Mouse (Mus musculus): ENCODE results near the gene Mpi. TPM values are rescaled to one million over a fixed set of nuclear protein-coding genes. Genes with fewer than 3 reads are reported as not detected.
A peak's percentile ranks its signal among the peaks of the same experiment; 100 is the strongest.

Mpi gene
- total RNA-seq, 1 experiment: 42.3 TPM

DNA sequence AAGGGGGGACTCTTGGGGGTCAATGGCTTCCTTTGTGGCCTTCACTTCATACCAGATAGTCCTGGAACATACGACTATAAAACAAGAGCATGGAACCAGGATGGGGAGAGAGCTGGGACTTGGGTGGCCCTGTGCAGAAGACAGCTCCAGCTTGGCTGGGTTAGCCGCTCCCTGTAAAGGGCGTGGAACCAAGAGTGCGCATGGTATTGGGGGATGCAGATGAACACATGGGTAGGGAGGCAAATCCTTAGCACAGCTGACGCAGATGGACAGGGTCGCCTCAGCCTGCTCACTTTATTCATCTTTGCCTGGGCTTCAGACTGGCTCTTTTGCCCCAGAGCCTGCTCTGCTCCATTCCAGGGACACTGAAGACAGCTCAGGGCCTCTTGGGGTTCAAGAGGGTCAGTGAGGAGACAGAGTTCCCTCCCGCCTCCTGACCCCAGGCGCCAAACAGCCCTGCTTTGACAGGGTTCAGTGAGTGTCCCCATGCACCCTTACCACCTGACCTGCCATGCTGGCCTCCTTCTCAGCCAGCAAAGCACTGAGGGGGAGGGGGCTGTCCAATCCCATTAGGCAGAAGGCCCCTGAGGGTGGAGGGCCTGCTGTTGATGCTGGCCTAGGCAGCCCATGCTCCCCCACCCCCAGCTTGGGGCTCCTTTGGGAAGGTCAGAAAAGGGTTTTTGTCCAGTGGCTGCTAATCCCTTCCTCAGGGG is 46.4 kb upstream of the Mpi start:
- DNase-seq (ENCODE audit: low read depth, low spot score): no peak
- TF ChIP-seq HCFC1 (IDR thresholded peaks at IDR 0.05; ENCODE audit: borderline replicate concordance, insufficient read depth, low read length) (no peak), ZNF384 (IDR thresholded peaks at IDR 0.05; ENCODE audit: low read depth, low read length) (no peak), ZC3H11A (IDR thresholded peaks at IDR 0.05; ENCODE audit: borderline replicate concordance, low read depth, low read length) (no peak), MAFK (IDR thresholded peaks at IDR 0.05; ENCODE audit: insufficient read depth, low read depth, low read length) (no peak), CHD2 (IDR thresholded peaks at IDR 0.05; ENCODE audit: low read depth, low read length) (no peak)
- H3K9ac ChIP-seq (ENCODE audit: insufficient read depth, low read depth, low read length, poor library complexity, severe bottlenecking): no peak overlapping the region
- no peaks in the 10 kb centered on the region for H3K9me3 ChIP-seq (ENCODE audit: control insufficient read depth, insufficient read depth, low read depth, low read length)
- H3K27ac ChIP-seq (ENCODE audit: insufficient read depth, low read depth, low read length, poor library complexity, severe bottlenecking): peak overlapping the region; percentile 29; the same call in 1 of the 2 replicates
- peaks cover 12% of the 10 kb centered on the region; the same call in 1 of the 2 replicates for H3K36me3 ChIP-seq (ENCODE audit: control insufficient read depth, insufficient read depth, low read length, poor library complexity, severe bottlenecking)
- peaks cover 7 to 16% of the 10 kb centered on the region in 2 experiments; a peak in 3 of 4 replicates for H3K4me1 ChIP-seq (ENCODE audit: control insufficient read depth in 2 of 2, insufficient read depth in 2 of 2, low read length in 2 of 2, poor library complexity in 1 of 2)
- no peak overlapping the region for H3K4me3 ChIP-seq (ENCODE audit: insufficient read depth in 1 of 2, low read depth in 1 of 2, low read length in 2 of 2, poor library complexity in 1 of 2, severe bottlenecking in 1 of 2)
- in situ Hi-C loops (cut with MboI; ENCODE audit: low sequenced_read_pairs in 2 of 2, unreplicated experiment in 2 of 2): no loop called here

DNA sequence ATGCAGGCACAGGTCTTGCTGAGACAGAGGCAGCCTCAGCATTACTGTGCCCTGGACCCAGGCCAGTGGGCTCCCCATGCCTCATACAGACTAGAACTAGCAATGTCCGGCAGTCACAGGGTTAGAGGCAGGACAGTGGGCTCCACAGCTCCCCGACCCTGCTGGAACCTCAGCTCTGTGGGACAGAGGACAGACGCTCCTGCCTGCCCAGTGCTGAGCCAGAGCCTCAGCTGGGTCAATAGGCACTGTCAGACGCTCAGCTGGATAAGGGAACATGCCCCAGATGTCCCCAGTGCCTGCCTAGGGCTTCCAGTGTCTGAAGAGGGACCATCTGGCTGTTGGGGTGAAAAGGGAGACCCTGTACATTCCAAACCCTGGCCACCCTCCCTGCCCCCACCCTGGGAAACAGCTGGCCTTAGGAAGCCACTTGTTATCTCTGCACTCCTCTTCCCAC is 45.4 kb upstream of the Mpi start:
- no peaks in the 10 kb centered on the region for H3K9me3 ChIP-seq (ENCODE audit: control insufficient read depth, insufficient read depth, low read depth, low read length)
- H3K27ac ChIP-seq (ENCODE audit: insufficient read depth, low read depth, low read length, poor library complexity, severe bottlenecking): no peak overlapping the region; the same call in 1 of the 2 replicates
- H3K4me3 ChIP-seq (ENCODE audit: insufficient read depth in 1 of 2, low read depth in 1 of 2, low read length in 2 of 2, poor library complexity in 1 of 2, severe bottlenecking in 1 of 2): no peak overlapping the region
- TF ChIP-seq MAFK (IDR thresholded peaks at IDR 0.05; ENCODE audit: insufficient read depth, low read depth, low read length) (no peak), ZNF384 (IDR thresholded peaks at IDR 0.05; ENCODE audit: low read depth, low read length) (no peak), HCFC1 (IDR thresholded peaks at IDR 0.05; ENCODE audit: borderline replicate concordance, insufficient read depth, low read length) (no peak), CHD2 (IDR thresholded peaks at IDR 0.05; ENCODE audit: low read depth, low read length) (no peak), ZC3H11A (IDR thresholded peaks at IDR 0.05; ENCODE audit: borderline replicate concordance, low read depth, low read length) (no peak)
- in situ Hi-C loops (cut with MboI; ENCODE audit: low sequenced_read_pairs in 2 of 2, unreplicated experiment in 2 of 2): no loop called here
- H3K36me3 ChIP-seq (ENCODE audit: control insufficient read depth, insufficient read depth, low read length, poor library complexity, severe bottlenecking): peaks cover 20% of the 10 kb centered on the region; the same call in 1 of the 2 replicates
- H3K4me1 ChIP-seq (ENCODE audit: control insufficient read depth in 2 of 2, insufficient read depth in 2 of 2, low read length in 2 of 2, poor library complexity in 1 of 2): peaks cover 7 to 16% of the 10 kb centered on the region in 2 experiments; a peak in 3 of 4 replicates
- no peak overlapping the region for H3K9ac ChIP-seq (ENCODE audit: insufficient read depth, low read depth, low read length, poor library complexity, severe bottlenecking)
- DNase-seq (ENCODE audit: low read depth, low spot score): no peak

DNA sequence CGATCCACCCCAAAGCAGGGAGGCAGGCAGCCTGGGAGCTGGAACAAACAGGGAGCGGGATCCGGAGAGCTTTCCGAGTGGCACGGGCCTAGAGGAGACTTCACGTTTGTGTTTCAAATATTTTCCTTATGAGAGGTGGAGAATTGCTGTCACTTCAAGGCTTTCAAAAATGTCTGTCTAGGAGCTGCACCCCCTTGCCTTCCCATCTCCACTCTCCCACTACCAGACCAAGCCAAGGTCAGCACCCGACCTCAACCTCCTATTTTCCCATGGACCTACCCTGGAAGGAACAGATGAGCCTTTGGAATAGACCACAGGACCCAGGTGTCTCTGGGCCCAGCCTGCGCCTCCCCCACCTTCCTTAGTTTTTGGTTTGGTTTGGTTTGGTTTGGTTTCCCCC is 44.7 kb upstream of the Mpi start:
- in situ Hi-C loops (cut with MboI; ENCODE audit: low sequenced_read_pairs in 2 of 2, unreplicated experiment in 2 of 2): no loop called here
- no peaks in the 10 kb centered on the region for H3K9me3 ChIP-seq (ENCODE audit: control insufficient read depth, insufficient read depth, low read depth, low read length)
- peaks cover 7 to 16% of the 10 kb centered on the region in 2 experiments; a peak in 3 of 4 replicates for H3K4me1 ChIP-seq (ENCODE audit: control insufficient read depth in 2 of 2, insufficient read depth in 2 of 2, low read length in 2 of 2, poor library complexity in 1 of 2)

DNA sequence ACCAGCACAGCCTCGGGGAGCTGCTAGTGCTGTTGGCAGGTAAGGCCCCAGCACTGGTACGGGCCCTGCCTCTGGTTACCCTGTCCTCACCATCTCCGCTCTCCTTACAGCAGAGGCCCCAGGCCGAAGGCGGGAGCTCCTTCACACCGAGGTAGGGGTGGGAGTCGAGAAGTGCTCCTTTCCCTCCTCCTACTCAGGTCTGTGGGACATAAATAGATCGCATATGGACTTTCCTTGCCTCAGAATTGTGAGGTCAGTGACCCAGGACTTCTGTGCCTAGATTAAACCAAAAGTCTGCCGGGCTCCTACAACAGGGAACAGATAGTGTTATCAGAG is 41.6 kb upstream of the Mpi start:
- Histone ChIP-seq H3K4me1 (ENCODE audit: control insufficient read depth in 2 of 2, insufficient read depth in 2 of 2, low read length in 2 of 2, poor library complexity in 1 of 2) (peaks cover 0 to 5% of the 10 kb centered on the region in 2 experiments; a peak in 2 of 4 replicates), H3K9me3 (ENCODE audit: control insufficient read depth, insufficient read depth, low read depth, low read length) (no peaks in the 10 kb centered on the region), H3K27ac (ENCODE audit: insufficient read depth, low read depth, low read length, poor library complexity, severe bottlenecking) (no peak overlapping the region), H3K36me3 (ENCODE audit: control insufficient read depth, insufficient read depth, low read length, poor library complexity, severe bottlenecking) (peaks cover 23% of the 10 kb centered on the region; the same call in 1 of the 2 replicates), H3K9ac (ENCODE audit: insufficient read depth, low read depth, low read length, poor library complexity, severe bottlenecking) (no peak overlapping the region), H3K4me3 (ENCODE audit: insufficient read depth in 1 of 2, low read depth in 1 of 2, low read length in 2 of 2, poor library complexity in 1 of 2, severe bottlenecking in 1 of 2) (no peak overlapping the region)
- DNase-seq (ENCODE audit: low read depth, low spot score): no peak
- no peak for TF ChIP-seq HCFC1 (IDR thresholded peaks at IDR 0.05; ENCODE audit: borderline replicate concordance, insufficient read depth, low read length)
- TF ChIP-seq ZNF384 (IDR thresholded peaks at IDR 0.05; ENCODE audit: low read depth, low read length): no peak
- no peak for TF ChIP-seq ZC3H11A (IDR thresholded peaks at IDR 0.05; ENCODE audit: borderline replicate concordance, low read depth, low read length)
- TF ChIP-seq CHD2 (IDR thresholded peaks at IDR 0.05; ENCODE audit: low read depth, low read length): no peak
- TF ChIP-seq MAFK (IDR thresholded peaks at IDR 0.05; ENCODE audit: insufficient read depth, low read depth, low read length): no peak
- in situ Hi-C loops (cut with MboI; ENCODE audit: low sequenced_read_pairs in 2 of 2, unreplicated experiment in 2 of 2): no loop called here

More for the DNA sequence above, 44.7 kb upstream of the Mpi start:
- TF ChIP-seq MAFK (IDR thresholded peaks at IDR 0.05; ENCODE audit: insufficient read depth, low read depth, low read length): no peak
- no peak for TF ChIP-seq HCFC1 (IDR thresholded peaks at IDR 0.05; ENCODE audit: borderline replicate concordance, insufficient read depth, low read length)
- TF ChIP-seq ZC3H11A (IDR thresholded peaks at IDR 0.05; ENCODE audit: borderline replicate concordance, low read depth, low read length): no peak
- no peak for TF ChIP-seq CHD2 (IDR thresholded peaks at IDR 0.05; ENCODE audit: low read depth, low read length)
- TF ChIP-seq ZNF384 (IDR thresholded peaks at IDR 0.05; ENCODE audit: low read depth, low read length): no peak
- no peak for DNase-seq (ENCODE audit: low read depth, low spot score)
- H3K27ac ChIP-seq (ENCODE audit: insufficient read depth, low read depth, low read length, poor library complexity, severe bottlenecking): no peak overlapping the region
- no peak overlapping the region for H3K4me3 ChIP-seq (ENCODE audit: insufficient read depth in 1 of 2, low read depth in 1 of 2, low read length in 2 of 2, poor library complexity in 1 of 2, severe bottlenecking in 1 of 2)
- H3K9ac ChIP-seq (ENCODE audit: insufficient read depth, low read depth, low read length, poor library complexity, severe bottlenecking): no peak overlapping the region
- H3K36me3 ChIP-seq (ENCODE audit: control insufficient read depth, insufficient read depth, low read length, poor library complexity, severe bottlenecking): peaks cover 23% of the 10 kb centered on the region; the same call in 1 of the 2 replicates

All from ES-E14 (cell line).